Mouse (Mus musculus) 416B (cell line): Measurements from ENCODE around the gene Armc8.

Experiments
- DNase-seq: peaks from one replicate; pipeline ENCODE4 v3.0.0; 2011; ENCODE audit warnings: low read depth

The Armc8 gene

GRCm38 (mm10) chr9:99444590-99445178 is 124.0 kb downstream of the Armc8 start:
- DNase-seq: peak; percentile 39

GRCm38 (mm10) chr9:99441647-99442433 is 126.9 kb downstream of the Armc8 start:
- DNase-seq: no peak

- no peak for DNase-seq
Measured at GRCm38 (mm10) chr9:99440941-99441340, 127.8 kb downstream of the Armc8 start.

DNA sequence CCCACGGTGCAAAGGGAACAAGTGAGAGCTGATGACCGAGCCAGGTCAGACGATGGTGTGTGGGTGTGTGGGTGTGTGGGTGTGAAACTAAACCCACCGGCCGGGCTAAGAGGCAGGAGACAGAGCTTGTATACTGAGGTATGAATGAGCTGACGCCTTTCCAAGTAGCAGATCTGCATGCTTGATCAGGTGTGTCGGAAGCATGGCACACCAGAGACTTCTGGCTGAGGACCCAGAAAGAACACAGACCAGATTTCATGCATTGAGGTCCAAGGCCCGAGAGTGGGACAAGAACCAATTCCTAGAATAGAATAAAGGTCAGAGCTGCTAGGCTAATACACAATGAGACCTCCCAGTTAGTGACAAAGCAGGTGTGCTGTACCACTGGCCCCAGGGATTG is 129.6 kb downstream of the Armc8 start:
- DNase-seq: no peak

- no peak for DNase-seq
Measured at GRCm38 (mm10) chr9:99437781-99438565, 130.7 kb downstream of the Armc8 start.

- no peak for DNase-seq
Measured at GRCm38 (mm10) chr9:99437031-99437764, 131.5 kb downstream of the Armc8 start, which contains the start of gene Mras. Gene Mras (minus strand): TSS chr9:99437381.

- DNase-seq: no peak
Measured at GRCm38 (mm10) chr9:99436182-99437030, 132.3 kb downstream of the Armc8 start.

- DNase-seq: no peak
Measured at GRCm38 (mm10) chr9:99435619-99436181, 133.0 kb downstream of the Armc8 start.

- DNase-seq: no peak
Measured at GRCm38 (mm10) chr9:99434892-99435618, 133.6 kb downstream of the Armc8 start.

DNA sequence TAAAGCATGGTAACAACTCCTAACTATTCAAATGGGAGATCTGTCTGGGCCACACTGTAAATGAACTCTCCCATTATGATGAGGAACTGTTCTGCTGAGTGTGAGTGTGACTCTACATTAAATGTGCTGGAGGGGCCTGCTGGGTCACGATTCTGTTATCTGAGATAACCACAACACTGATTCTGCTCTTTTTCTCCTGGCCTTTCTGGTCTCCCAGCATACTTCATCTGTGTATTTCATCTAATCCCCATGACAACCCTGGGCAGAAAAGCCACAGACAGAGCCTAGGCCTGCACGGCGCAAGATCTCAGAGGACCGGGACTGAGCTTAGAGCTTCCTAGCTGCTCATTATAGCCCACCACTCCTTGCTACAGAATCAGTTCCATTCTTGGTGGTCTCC is 136.2 kb downstream of the Armc8 start:
- DNase-seq: peak; percentile 49

- DNase-seq: no peak
Measured at GRCm38 (mm10) chr9:99431963-99432362, 136.7 kb downstream of the Armc8 start.

- no peak for DNase-seq
Measured at GRCm38 (mm10) chr9:99431346-99431745, 137.4 kb downstream of the Armc8 start.

DNA sequence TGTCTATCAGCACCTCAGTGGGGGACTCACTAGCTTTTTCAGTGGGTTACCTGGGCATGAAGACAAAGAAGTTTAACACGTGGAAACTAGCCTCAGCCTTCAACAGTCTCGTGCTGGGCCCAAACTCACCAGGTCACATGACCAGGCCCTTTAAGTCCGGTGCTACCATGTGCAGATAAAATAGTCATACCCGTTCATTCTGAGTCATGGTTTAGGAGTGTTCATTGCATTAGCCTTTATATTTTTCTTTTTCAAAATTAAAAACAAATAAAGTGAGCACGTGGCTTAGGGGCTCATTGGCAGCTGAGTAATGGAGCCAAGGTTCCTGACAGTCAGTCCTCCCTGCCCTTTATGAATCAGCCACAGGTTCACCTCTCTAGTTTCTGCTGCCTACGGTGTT is 137.9 kb downstream of the Armc8 start:
- DNase-seq: no peak

GRCm38 (mm10) chr9:99429845-99430244 is 138.9 kb downstream of the Armc8 start:
- no peak for DNase-seq

- DNase-seq: no peak
Measured at GRCm38 (mm10) chr9:99428601-99429331, 139.9 kb downstream of the Armc8 start.
